Mouse (Mus musculus) liver, embryonic 14.5 days (tissue): ENCODE results near the gene BC053393. TPM values are rescaled to one million over a fixed set of nuclear protein-coding genes. Genes with fewer than 3 reads are reported as not detected.

Source experiments
- ATAC-seq: fragments of 200-750 bp; cut with Nextera tagmentation; 2 replicates; pipeline ENCODE4 v1.8.0; 2017; ENCODE audit warnings: moderate number of reproducible peaks, mild to moderate bottlenecking, moderate library complexity; ENCODE audit not compliant: insufficient read depth
- DNase-seq, 3 experiments: peaks; one replicate each; pipeline ENCODE4 v3.0.0-alpha.2; 2012 to 2013; ENCODE audit warnings: low read depth in 3 of 3, low spot score in 3 of 3
- H3K27ac ChIP-seq: fragments of 300-500 bp; sonication (generic); 2 replicates; pipeline ENCODE4 v1.5.1; 2014; ENCODE audit warnings: moderate library complexity, mild to moderate bottlenecking, control low read depth, inconsistent platforms
- H3K27me3 ChIP-seq: fragments of 300-500 bp; sonication (generic); 2 replicates; pipeline ENCODE4 v1.6.1; 2014; ENCODE audit warnings: mild to moderate bottlenecking, low read length, moderate library complexity; ENCODE audit not compliant: control insufficient read depth, insufficient read depth
- H3K36me3 ChIP-seq: fragments of 300-500 bp; sonication (generic); replicated peaks from 2 replicates; pipeline ENCODE4 v1.6.1; 2014; ENCODE audit warnings: low read depth; ENCODE audit not compliant: control insufficient read depth, insufficient read depth
- H3K4me1 ChIP-seq, 2 experiments: fragments of 200-500 bp in 1 of 2; fragments of 300-500 bp in 1 of 2; sonication (generic) in 1 of 2; replicated peaks; 2 replicates each; pipeline ENCODE4 v1.6.1; 2012 to 2014; ENCODE audit warnings: antibody characterized with exemption in 1 of 2, inconsistent platforms in 1 of 2, low read length in 1 of 2; ENCODE audit not compliant: control insufficient read depth in 2 of 2, insufficient read depth in 2 of 2
- H3K4me2 ChIP-seq: fragments of 300-500 bp; sonication (generic); 2 replicates; pipeline ENCODE4 v1.6.1; 2014; ENCODE audit warnings: low read depth, mild to moderate bottlenecking, control low read depth, moderate library complexity
- H3K4me3 ChIP-seq, 2 experiments: fragments of 200-500 bp in 1 of 2; fragments of 300-500 bp in 1 of 2; sonication (generic) in 1 of 2; 2 replicates each; pipeline ENCODE4 v1.5.1; 2012 to 2014; ENCODE audit warnings: low read depth in 2 of 2, low read length in 2 of 2, mild to moderate bottlenecking in 2 of 2, control low read depth in 1 of 2, inconsistent platforms in 1 of 2, moderate library complexity in 1 of 2; ENCODE audit not compliant: insufficient read depth in 1 of 2
- H3K9ac ChIP-seq: fragments of 300-500 bp; sonication (generic); replicated peaks from 2 replicates; pipeline ENCODE4 v1.6.1; 2014; ENCODE audit warnings: mild to moderate bottlenecking, control low read depth, moderate library complexity
- H3K9me3 ChIP-seq: fragments of 300-500 bp; sonication (generic); 2 replicates; pipeline ENCODE4 v1.6.1; 2016; ENCODE audit warnings: low read length, mixed read lengths; ENCODE audit not compliant: control insufficient read depth
- CTCF ChIP-seq: IDR thresholded peaks from 2 replicates; pipeline ENCODE4 v1.5.1; 2016; ENCODE audit warnings: antibody characterized with exemption, low read depth, control low read depth
- EP300 ChIP-seq: IDR thresholded peaks from 2 replicates; pipeline ENCODE4 v1.6.1; 2016; ENCODE audit warnings: antibody characterized with exemption, low read depth
- WGBS: fragments of 180-500 bp; shearing (Covaris S2); extraction: QIAGEN DNeasy Blood & Tissue Kit; methylation state at CpG from one replicate; pipeline ENCODE4 v1.1.7; 2014; ENCODE audit not compliant: insufficient replicate concordance; 5-methylcytosine and 5-hydroxymethylcytosine counted together
- polyA plus RNA-seq, 2 experiments: library from polyadenylated mRNA; depleted of rRNA in 1 of 2; stranded (reverse) in 1 of 2; unstranded in 1 of 2; fragments of >200 nt; fragmentation: Nextera tagmentation in 1 of 2; extraction: Ambion mirVana in 1 of 2; gene quantifications; 2 replicates each; pipeline versions ENCODE4 v1.2.1 to v1.2.3; 2012 to 2014

Gene BC053393
- polyA plus RNA-seq, 2 experiments, result not detected

GRCm38 (mm10) chr11:46565967-46566366 is 5.4 kb upstream of the BC053393 start:
- Histone ChIP-seq H3K27me3 (no peaks in the 10 kb centered on the region), H3K36me3 (no peaks in the 10 kb centered on the region), H3K4me3 (no peak overlapping the region), H3K9ac (no peak overlapping the region), H3K27ac (no peak overlapping the region), H3K9me3 (no peaks in the 10 kb centered on the region), H3K4me1 (no peaks in the 10 kb centered on the region; a peak in 1 of 4 replicates), H3K4me2 (no peak overlapping the region)
- TF ChIP-seq CTCF (no peak), EP300 (no peak)
- WGBS, result 72% methylated on average over 2 of the region's 2 CpGs
- ATAC-seq (no peak), DNase-seq (no peak)

- H3K9ac ChIP-seq, result no peak overlapping the region
- H3K4me1 ChIP-seq, result no peaks in the 10 kb centered on the region; a peak in 1 of 4 replicates
- no peaks in the 10 kb centered on the region for H3K27me3 ChIP-seq
- TF ChIP-seq EP300 (no peak), CTCF (no peak)
- WGBS, result 42% methylated on average over 1 of the region's 1 CpGs
- no peak for ATAC-seq
- no peak overlapping the region for H3K27ac ChIP-seq
- H3K4me2 ChIP-seq, result no peak overlapping the region
- no peak overlapping the region for H3K4me3 ChIP-seq
- no peak for DNase-seq
- H3K9me3 ChIP-seq, result no peaks in the 10 kb centered on the region
- H3K36me3 ChIP-seq, result no peaks in the 10 kb centered on the region
Measured at GRCm38 (mm10) chr11:46569107-46569506, 2.2 kb upstream of the BC053393 start.

- no peak overlapping the region for H3K4me2 ChIP-seq
- no peak for ATAC-seq
- no peaks in the 10 kb centered on the region for H3K27me3 ChIP-seq
- H3K36me3 ChIP-seq, result no peaks in the 10 kb centered on the region
- no peak overlapping the region for H3K4me3 ChIP-seq
- H3K9me3 ChIP-seq, result no peaks in the 10 kb centered on the region
- DNase-seq, result no peak
- peaks cover 0 to 10% of the 10 kb centered on the region in 2 experiments; a peak in 2 of 4 replicates for H3K4me1 ChIP-seq
- 44% methylated on average over 5 of the region's 5 CpGs for WGBS
- H3K27ac ChIP-seq, result no peak overlapping the region
- no peak for TF ChIP-seq CTCF
- TF ChIP-seq EP300, result no peak
- no peak overlapping the region for H3K9ac ChIP-seq
Measured at GRCm38 (mm10) chr11:46578771-46579281, 7.5 kb downstream of the BC053393 start.

- WGBS, result 42% methylated on average over 3 of the region's 3 CpGs
- no peak overlapping the region for H3K4me2 ChIP-seq
- H3K36me3 ChIP-seq, result no peaks in the 10 kb centered on the region
- no peaks in the 10 kb centered on the region for H3K27me3 ChIP-seq
- TF ChIP-seq EP300, result no peak
- TF ChIP-seq CTCF, result no peak
- no peak for DNase-seq
- H3K4me1 ChIP-seq, result peaks cover 0 to 10% of the 10 kb centered on the region in 2 experiments; a peak in 2 of 4 replicates
- no peak overlapping the region for H3K9ac ChIP-seq
- no peak overlapping the region for H3K27ac ChIP-seq
- no peaks in the 10 kb centered on the region for H3K9me3 ChIP-seq
- no peak for ATAC-seq
- no peak overlapping the region for H3K4me3 ChIP-seq
Measured at GRCm38 (mm10) chr11:46580428-46580827, 9.1 kb downstream of the BC053393 start.

- no peak overlapping the region for H3K9ac ChIP-seq
- DNase-seq (peak in 1 of 3 experiments; percentile 2), ATAC-seq (no peak)
- H3K27me3 ChIP-seq, result no peaks in the 10 kb centered on the region
- no peak overlapping the region for H3K4me3 ChIP-seq
- H3K36me3 ChIP-seq, result no peaks in the 10 kb centered on the region
- no peaks in the 10 kb centered on the region for H3K9me3 ChIP-seq
- TF ChIP-seq CTCF (no peak), EP300 (no peak)
- peaks cover 0 to 10% of the 10 kb centered on the region in 2 experiments; a peak in 2 of 4 replicates for H3K4me1 ChIP-seq
- H3K27ac ChIP-seq, result no peak overlapping the region
- WGBS, result 58% methylated on average over 5 of the region's 5 CpGs
- no peak overlapping the region for H3K4me2 ChIP-seq
Measured at GRCm38 (mm10) chr11:46582741-46583140, 11.4 kb downstream of the BC053393 start.
